In genomic region chr12:25795092-25795491, GRCm38 (mm10) we compare ENCODE assay signal across 20 mouse cellular contexts.
"Had no signal": no experiment of that assay in that cellular context is flagged by ENCODE, and none has a peak within 500 bp of the region (broad histone marks: within the 10 kb centered on the region; RNA-seq: fewer than 3 reads in every experiment).

No protein-coding gene starts in this region.

- H3K4me2 ChIP-seq: limb, embryonic 13.5 days; limb, embryonic 15.5 days; liver, embryonic 11.5 days; liver, embryonic 13.5 days; liver, embryonic 15.5 days; midbrain, embryonic 12.5 days; neural tube, embryonic 13.5 days; neural tube, embryonic 15.5 days had no signal

- H3K9ac ChIP-seq: limb, embryonic 13.5 days; limb, embryonic 15.5 days; liver, embryonic 13.5 days; liver, embryonic 15.5 days; midbrain, embryonic 12.5 days; neural tube, embryonic 13.5 days; neural tube, embryonic 15.5 days had no signal

- H3K36me3 ChIP-seq: limb, embryonic 13.5 days; limb, embryonic 15.5 days; liver, embryonic 13.5 days; liver, embryonic 15.5 days; midbrain, embryonic 10.5 days; midbrain, embryonic 12.5 days; neural tube, embryonic 13.5 days; neural tube, embryonic 15.5 days had no signal

- H3K4me3 ChIP-seq: limb, embryonic 13.5 days; limb, embryonic 15.5 days; liver, embryonic 13.5 days; liver, embryonic 15.5 days; midbrain, embryonic 10.5 days; midbrain, embryonic 12.5 days; myocyte; neural tube, embryonic 13.5 days; neural tube, embryonic 15.5 days had no signal

- DNase-seq: liver, embryonic 13.5 days; midbrain, embryonic 14.5 days; retina, postnatal 1 day; right cerebral cortex, adult 18-20 months; right cerebral cortex, postnatal 25 days; right cerebral cortex, postnatal 4 days; spleen, adult 18-20 months; thymus, adult 2 months; thymus, postnatal 25 days; thymus, postnatal 4 days had no signal

- H3K4me1 ChIP-seq: limb, embryonic 13.5 days; limb, embryonic 15.5 days; liver, embryonic 13.5 days; liver, embryonic 15.5 days; midbrain, embryonic 10.5 days; midbrain, embryonic 12.5 days; neural tube, embryonic 13.5 days; neural tube, embryonic 15.5 days had no signal

- H3K27ac ChIP-seq: limb, embryonic 13.5 days; limb, embryonic 15.5 days; liver, embryonic 13.5 days; liver, embryonic 15.5 days; midbrain, embryonic 10.5 days; midbrain, embryonic 12.5 days; neural tube, embryonic 13.5 days; neural tube, embryonic 15.5 days had no signal

- ATAC-seq: midbrain, embryonic 16.5 days had no signal

- H3K9me3 ChIP-seq: limb, embryonic 13.5 days; limb, embryonic 15.5 days; liver, embryonic 13.5 days; liver, embryonic 15.5 days; midbrain, embryonic 10.5 days; midbrain, embryonic 12.5 days; neural tube, embryonic 13.5 days; neural tube, embryonic 15.5 days had no signal

- H3K27me3 ChIP-seq: limb, embryonic 13.5 days; limb, embryonic 15.5 days; liver, embryonic 13.5 days; liver, embryonic 15.5 days; midbrain, embryonic 12.5 days; neural tube, embryonic 13.5 days; neural tube, embryonic 15.5 days had no signal
